Mouse (Mus musculus) bone marrow macrophage, adult 2 months (primary cell): ENCODE measurements around the gene Zfp423.

ENCODE experiments used
- CTCF ChIP-seq: IDR thresholded peaks from 2 replicates; pipeline ENCODE4 v1.5.1; 2012; ENCODE audit warnings: low read depth, mild to moderate bottlenecking, low read length, moderate library complexity
- POLR2A ChIP-seq: IDR thresholded peaks from 2 replicates; pipeline ENCODE4 v1.6.1; 2012; ENCODE audit warnings: mild to moderate bottlenecking, low read depth, low read length, borderline replicate concordance

DNA sequence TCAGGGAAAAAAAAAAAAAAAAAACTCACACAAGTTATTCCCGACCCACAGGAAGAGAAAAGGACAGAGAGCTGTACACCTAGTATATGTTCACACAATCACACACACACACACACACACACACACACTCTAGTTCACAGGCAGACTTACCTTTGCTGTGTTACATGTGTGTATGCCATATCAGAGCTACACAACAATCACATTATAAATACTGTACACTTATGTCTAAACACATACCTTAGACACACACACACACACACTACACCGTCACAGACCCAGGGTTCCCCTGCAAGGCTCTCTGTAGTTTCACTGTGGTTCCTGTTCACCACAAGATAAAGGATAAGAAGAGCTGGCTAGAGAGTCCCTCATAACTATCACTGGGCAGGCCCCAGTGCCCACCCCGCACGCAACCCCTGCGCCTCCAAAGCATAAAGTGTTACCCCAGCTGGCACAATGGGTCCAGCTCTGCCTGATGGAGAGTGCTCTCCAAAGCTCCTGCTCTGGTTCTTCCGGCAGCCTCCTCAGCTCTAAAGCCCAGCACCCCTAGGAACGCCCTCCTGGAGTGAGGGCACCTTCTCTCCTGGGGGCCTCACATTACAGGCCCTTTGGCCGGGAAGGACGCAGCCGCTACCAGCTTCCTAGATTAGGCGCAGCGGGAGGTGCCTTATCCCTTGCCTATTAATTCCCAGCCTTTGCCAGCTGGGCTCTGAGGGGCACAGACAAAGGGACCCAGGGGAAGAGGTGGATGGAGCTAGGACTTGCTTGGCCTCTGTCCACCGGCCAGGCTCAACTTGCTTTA is 174.6 kb downstream of the Zfp423 start:
- TF ChIP-seq CTCF (no peak), POLR2A (no peak)
